ENCODE assay signal across 18 mouse cellular contexts in genomic region chr9:106433389-106433788, GRCm38 (mm10). TPM values are rescaled to one million over a fixed set of nuclear protein-coding genes. Genes with fewer than 3 reads are reported as not detected.
DNase-seq lines count a peak whose midpoint lies in the region; ATAC-seq and TF ChIP-seq lines count a peak whose summit lies in the region.
"Had no signal": no experiment of that assay in that cellular context is flagged by ENCODE, and none has a peak within 500 bp of the region (broad histone marks: within the 10 kb centered on the region; RNA-seq: fewer than 3 reads in every experiment).

No protein-coding gene starts in this region.

- no peaks in the 10 kb centered on the region for H3K27me3 ChIP-seq in hindbrain, embryonic 11.5 days (ENCODE audit: control insufficient read depth, insufficient read depth, low read length)
- H3K27me3 ChIP-seq in hindbrain, embryonic 16.5 days (replicated peaks; ENCODE audit: control insufficient read depth, insufficient read depth, low read length), result no peaks in the 10 kb centered on the region
- H3K27me3 ChIP-seq in intestine, embryonic 16.5 days (replicated peaks; ENCODE audit: control insufficient read depth, insufficient read depth, low read length), result no peaks in the 10 kb centered on the region
- H3K27me3 ChIP-seq in small intestine, adult 2 months (ENCODE audit: control insufficient read depth, insufficient read depth, low read length), result no peaks in the 10 kb centered on the region
- H3K27me3 ChIP-seq: hindbrain, embryonic 12.5 days; limb, embryonic 15.5 days; megakaryocyte, embryonic 14.5 days had no signal

- H3K4me1 ChIP-seq in hindbrain, embryonic 11.5 days (replicated peaks; ENCODE audit: control insufficient read depth, insufficient read depth, low read length), result peaks cover 10% of the 10 kb centered on the region
- peaks cover 12% of the 10 kb centered on the region for H3K4me1 ChIP-seq in hindbrain, embryonic 16.5 days (ENCODE audit: control insufficient read depth, insufficient read depth, low read depth, low read length)
- H3K4me1 ChIP-seq in intestine, embryonic 16.5 days (ENCODE audit: control insufficient read depth, insufficient read depth, low read length), result peaks cover 45% of the 10 kb centered on the region
- peaks cover 53% of the 10 kb centered on the region for H3K4me1 ChIP-seq in small intestine, adult 2 months (ENCODE audit: control insufficient read depth, insufficient read depth, insufficient read length, low read length)

- no peak overlapping the region for H3K4me2 ChIP-seq in hindbrain, embryonic 11.5 days (replicated peaks; ENCODE audit: low read depth, low read length)
- H3K4me2 ChIP-seq in hindbrain, embryonic 16.5 days (ENCODE audit: low read length), result no peak overlapping the region
- no peak overlapping the region for H3K4me2 ChIP-seq in intestine, embryonic 16.5 days (ENCODE audit: low read depth, low read length)
- H3K4me2 ChIP-seq: hindbrain, embryonic 12.5 days; limb, embryonic 15.5 days had no signal

- no peak overlapping the region for H3K4me3 ChIP-seq in hindbrain, embryonic 11.5 days (ENCODE audit: low read depth, low read length)
- no peak overlapping the region for H3K4me3 ChIP-seq in hindbrain, embryonic 16.5 days (ENCODE audit: low read length)
- H3K4me3 ChIP-seq in intestine, embryonic 16.5 days (ENCODE audit: low read length), result no peak overlapping the region
- H3K4me3 ChIP-seq in small intestine, adult 2 months (ENCODE audit: low read depth, low read length), result peak overlapping the region; percentile 5; the same call in 1 of the 2 replicates
- H3K4me3 ChIP-seq: hindbrain, embryonic 12.5 days; limb, embryonic 15.5 days; megakaryocyte, embryonic 14.5 days had no signal

- no peak for ATAC-seq in hindbrain, embryonic 11.5 days (ENCODE audit: low FRiP score)
- ATAC-seq in hindbrain, embryonic 16.5 days, result no peak
- no peak for ATAC-seq in intestine, embryonic 16.5 days
- ATAC-seq: forebrain, embryonic 16.5 days; midbrain, embryonic 16.5 days had no signal

- no peak for TF ChIP-seq POLR2A in small intestine, adult 2 months (IDR thresholded peaks at IDR 0.05; ENCODE audit: low read depth, low read length)

- 79% methylated on average over 7 of the region's 7 CpGs for WGBS in hindbrain, embryonic 11.5 days
- 78% methylated on average over 7 of the region's 7 CpGs for WGBS in hindbrain, embryonic 16.5 days
- 67% methylated on average over 7 of the region's 7 CpGs for WGBS in intestine, embryonic 16.5 days
- WGBS in small intestine, adult 2 months, result 44% methylated on average over 7 of the region's 7 CpGs

- no peak for TF ChIP-seq CTCF in small intestine, adult 2 months (IDR thresholded peaks at IDR 0.05; ENCODE audit: extremely low read depth, insufficient read length, insufficient replicate concordance, low read depth, low read length)

- 0 out of 2 replicates have a peak, but pooled peaks cover 7% of the 10 kb centered on the region for H3K36me3 ChIP-seq in hindbrain, embryonic 11.5 days (ENCODE audit: control insufficient read depth, insufficient read depth, low read length)
- peaks cover 16% of the 10 kb centered on the region for H3K36me3 ChIP-seq in hindbrain, embryonic 16.5 days (ENCODE audit: control insufficient read depth, insufficient read depth, low read length)
- H3K36me3 ChIP-seq in intestine, embryonic 16.5 days (ENCODE audit: control insufficient read depth, insufficient read depth, low read length), result 0 out of 2 replicates have a peak, but pooled peaks cover 8% of the 10 kb centered on the region
- H3K36me3 ChIP-seq in small intestine, adult 2 months (ENCODE audit: control insufficient read depth, insufficient read depth, low read length), result peaks cover 35% of the 10 kb centered on the region

- 0 out of 2 replicates have a peak overlapping the region, but pooled peaks have one; percentile 24 for H3K27ac ChIP-seq in hindbrain, embryonic 11.5 days (ENCODE audit: low read depth, low read length)
- no peak overlapping the region for H3K27ac ChIP-seq in hindbrain, embryonic 16.5 days (ENCODE audit: low read depth, low read length)
- H3K27ac ChIP-seq in intestine, embryonic 16.5 days (ENCODE audit: low read length), result 0 out of 2 replicates have a peak overlapping the region, but pooled peaks have one; percentile 30
- peak overlapping the region; percentile 57 for H3K27ac ChIP-seq in small intestine, adult 2 months (ENCODE audit: insufficient read depth, low read depth, low read length)
- H3K27ac ChIP-seq: hindbrain, embryonic 12.5 days; limb, embryonic 15.5 days had no signal

- DNase-seq in hindbrain, embryonic 11.5 days (ENCODE audit: low spot score), result no peak
- DNase-seq in right cerebral cortex, adult 18-20 months, result peak; percentile 63
- no peak for DNase-seq in right cerebral cortex, postnatal 4 days
- DNase-seq in T-cell, adult 2 months (ENCODE audit: low spot score), result no peak
- no peak for DNase-seq in cerebellum, adult 9-10 months
- DNase-seq: adrenal gland, postnatal 25 days; cerebellum, postnatal 36 days; gastrocnemius, postnatal 36 days; lung, postnatal 10 days; thymus, postnatal 14 days had no signal

- no peak overlapping the region for H3K9ac ChIP-seq in hindbrain, embryonic 11.5 days (ENCODE audit: low read depth, low read length)
- H3K9ac ChIP-seq in hindbrain, embryonic 16.5 days (ENCODE audit: low read depth, low read length), result no peak overlapping the region
- peak overlapping the region; percentile 35; the same call in 1 of the 2 replicates for H3K9ac ChIP-seq in intestine, embryonic 16.5 days (ENCODE audit: low read depth, low read length)
- H3K9ac ChIP-seq: hindbrain, embryonic 12.5 days; limb, embryonic 15.5 days had no signal

- no peaks in the 10 kb centered on the region for H3K9me3 ChIP-seq in hindbrain, embryonic 11.5 days (ENCODE audit: control insufficient read depth, low read length)
- no peaks in the 10 kb centered on the region for H3K9me3 ChIP-seq in hindbrain, embryonic 16.5 days (ENCODE audit: control insufficient read depth, low read length)
- H3K9me3 ChIP-seq in intestine, embryonic 16.5 days (ENCODE audit: control insufficient read depth, low read length), result no peaks in the 10 kb centered on the region
- H3K9me3 ChIP-seq: hindbrain, embryonic 12.5 days; limb, embryonic 15.5 days; megakaryocyte, embryonic 14.5 days had no signal

RNA-seq across cellular contexts. Expression of gene Rpl29, which starts 4.1 kb away (rescaled TPM):
- polyA plus RNA-seq in hindbrain, embryonic 11.5 days (2014; fragmentation: Nextera tagmentation; extraction: Ambion mirVana), result 882 and 903 TPM in 2 replicates
- 603 and 620 TPM in 2 replicates for polyA plus RNA-seq in hindbrain, embryonic 16.5 days (2015; fragmentation: Nextera tagmentation; extraction: Ambion mirVana)
- 866 and 931 TPM in 2 replicates for polyA plus RNA-seq in intestine, embryonic 16.5 days (2015; fragmentation: Nextera tagmentation; extraction: Ambion mirVana)
- polyA plus RNA-seq in small intestine, adult 2 months (2012; rRNA removed), result 259 and 390 TPM in 2 replicates

RNA-seq across cellular contexts. Expression of gene Acy1, which starts 4.7 kb away (rescaled TPM):
- polyA plus RNA-seq in hindbrain, embryonic 11.5 days (2014; fragmentation: Nextera tagmentation; extraction: Ambion mirVana), result 26.4 and 30.3 TPM in 2 replicates
- polyA plus RNA-seq in hindbrain, embryonic 16.5 days (2015; fragmentation: Nextera tagmentation; extraction: Ambion mirVana), result 26.2 and 26.6 TPM in 2 replicates
- polyA plus RNA-seq in intestine, embryonic 16.5 days (2015; fragmentation: Nextera tagmentation; extraction: Ambion mirVana), result 59.8 and 59.9 TPM in 2 replicates
- polyA plus RNA-seq in small intestine, adult 2 months (2012; rRNA removed), result 45.3 and 120 TPM in 2 replicates

RNA-seq across cellular contexts. Expression of gene Abhd14b, which starts 13.9 kb away (rescaled TPM):
- polyA plus RNA-seq in hindbrain, embryonic 11.5 days (2014; fragmentation: Nextera tagmentation; extraction: Ambion mirVana), result 4.2 and 6.0 TPM in 2 replicates
- 12.1 and 13.2 TPM in 2 replicates for polyA plus RNA-seq in hindbrain, embryonic 16.5 days (2015; fragmentation: Nextera tagmentation; extraction: Ambion mirVana)
- polyA plus RNA-seq in intestine, embryonic 16.5 days (2015; fragmentation: Nextera tagmentation; extraction: Ambion mirVana), result 34.3 and 34.4 TPM in 2 replicates
- 40.3 and 53.1 TPM in 2 replicates for polyA plus RNA-seq in small intestine, adult 2 months (2012; rRNA removed)

RNA-seq across cellular contexts. Expression of gene Abhd14a, which starts 14.1 kb away (rescaled TPM):
- 31.2 and 34.7 TPM in 2 replicates for polyA plus RNA-seq in hindbrain, embryonic 11.5 days (2014; fragmentation: Nextera tagmentation; extraction: Ambion mirVana)
- 83.8 and 87.8 TPM in 2 replicates for polyA plus RNA-seq in hindbrain, embryonic 16.5 days (2015; fragmentation: Nextera tagmentation; extraction: Ambion mirVana)
- polyA plus RNA-seq in intestine, embryonic 16.5 days (2015; fragmentation: Nextera tagmentation; extraction: Ambion mirVana), result 50.2 and 52.0 TPM in 2 replicates
- polyA plus RNA-seq in small intestine, adult 2 months (2012; rRNA removed), result 17.2 and 28.9 TPM in 2 replicates

RNA-seq across cellular contexts. Expression of gene Pcbp4, which starts 19.7 kb away (rescaled TPM):
- 222 and 249 TPM in 2 replicates for polyA plus RNA-seq in hindbrain, embryonic 11.5 days (2014; fragmentation: Nextera tagmentation; extraction: Ambion mirVana)
- 228 and 235 TPM in 2 replicates for polyA plus RNA-seq in hindbrain, embryonic 16.5 days (2015; fragmentation: Nextera tagmentation; extraction: Ambion mirVana)
- polyA plus RNA-seq in intestine, embryonic 16.5 days (2015; fragmentation: Nextera tagmentation; extraction: Ambion mirVana), result 30.5 and 32.6 TPM in 2 replicates
- polyA plus RNA-seq in small intestine, adult 2 months (2012; rRNA removed), result 20.4 and 21.1 TPM in 2 replicates
